In the genomic region with DNA sequence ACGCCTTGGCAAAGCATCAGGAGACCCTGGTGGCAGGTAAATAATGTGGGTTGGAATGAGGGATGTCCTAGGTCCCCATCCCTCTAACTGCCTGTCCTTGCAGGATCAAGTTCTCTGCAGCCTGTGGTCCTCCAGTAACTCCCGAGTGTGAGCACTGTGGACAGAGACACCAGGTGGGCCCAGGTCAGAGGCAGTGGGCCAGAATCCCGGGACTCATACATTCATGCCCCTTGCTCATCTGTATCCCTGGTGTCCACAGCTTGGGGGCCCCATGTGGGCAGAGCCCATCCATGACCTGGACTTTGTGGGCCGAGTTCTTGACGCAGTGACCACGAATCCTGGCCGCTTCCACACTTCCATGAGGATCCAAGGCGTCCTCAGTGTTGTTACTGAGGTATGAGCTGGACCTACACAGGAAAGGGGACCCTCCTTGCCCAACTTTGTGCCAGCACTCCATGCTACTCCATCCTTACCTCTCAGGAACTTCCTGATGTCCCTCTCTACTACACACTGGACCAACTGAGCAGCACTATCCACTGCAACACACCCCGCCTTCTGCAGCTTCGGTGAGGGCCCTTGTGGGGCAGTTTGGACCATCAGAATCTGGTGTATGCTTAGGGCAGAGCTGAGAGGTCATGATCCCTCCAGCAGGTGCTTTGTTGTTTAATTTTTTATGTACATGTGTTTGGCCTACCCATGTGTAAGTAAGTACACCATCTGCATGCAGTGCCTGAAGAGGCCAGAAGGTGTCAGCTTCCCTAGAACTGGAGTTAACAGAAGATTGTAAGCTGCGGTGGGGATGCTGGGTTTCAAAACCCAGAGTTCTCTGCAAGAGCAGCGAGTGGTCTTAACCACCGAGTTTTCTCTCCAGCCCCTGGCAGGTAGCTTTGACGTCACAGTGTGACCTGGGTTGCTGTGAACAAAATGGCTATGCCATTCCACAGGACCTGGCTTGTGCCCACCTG, we compare ENCODE assay signal across 8 mouse cellular contexts. TPM values are rescaled to one million over a fixed set of nuclear protein-coding genes. Genes with fewer than 3 reads are reported as not detected.
DNase-seq lines count a peak whose midpoint lies in the region; ATAC-seq and TF ChIP-seq lines count a peak whose summit lies in the region.
"Had no signal": no experiment of that assay in that cellular context is flagged by ENCODE, and none has a peak within 500 bp of the region (broad histone marks: within the 10 kb centered on the region; RNA-seq: fewer than 3 reads in every experiment).

No protein-coding gene starts in this region.

- no peak for TF ChIP-seq POLR2A in small intestine, adult 2 months (IDR thresholded peaks at IDR 0.05; ENCODE audit: low read depth, low read length)

- 92% methylated on average over 14 of the region's 14 CpGs for WGBS in kidney, embryonic 16.5 days
- 85% methylated on average over 12 of the region's 14 CpGs for WGBS in embryonic facial prominence, embryonic 14.5 days
- WGBS in small intestine, adult 2 months = 90% methylated on average over 14 of the region's 14 CpGs
- 89% methylated on average over 14 of the region's 14 CpGs for WGBS in hindbrain, embryonic 10.5 days

- no peaks in the 10 kb centered on the region for H3K9me3 ChIP-seq in kidney, embryonic 16.5 days (ENCODE audit: low read length)
- no peaks in the 10 kb centered on the region for H3K9me3 ChIP-seq in embryonic facial prominence, embryonic 14.5 days (ENCODE audit: control insufficient read depth, low read length)
- no peaks in the 10 kb centered on the region for H3K9me3 ChIP-seq in hindbrain, embryonic 10.5 days
- H3K9me3 ChIP-seq: embryonic facial prominence, embryonic 15.5 days had no signal

- H3K4me2 ChIP-seq in kidney, embryonic 16.5 days (replicated peaks; ENCODE audit: low read depth, low read length) = no peak overlapping the region
- H3K4me2 ChIP-seq in embryonic facial prominence, embryonic 14.5 days (ENCODE audit: low read depth, low read length) = no peak overlapping the region
- H3K4me2 ChIP-seq: embryonic facial prominence, embryonic 15.5 days had no signal

- H3K27me3 ChIP-seq in kidney, embryonic 16.5 days (ENCODE audit: insufficient read depth, low read length) = peaks cover 16% of the 10 kb centered on the region
- H3K27me3 ChIP-seq in embryonic facial prominence, embryonic 14.5 days (replicated peaks; ENCODE audit: control insufficient read depth, insufficient read depth, low read length) = peaks cover 14% of the 10 kb centered on the region
- H3K27me3 ChIP-seq in small intestine, adult 2 months (ENCODE audit: control insufficient read depth, insufficient read depth, low read length) = no peaks in the 10 kb centered on the region
- peaks cover 33% of the 10 kb centered on the region for H3K27me3 ChIP-seq in hindbrain, embryonic 10.5 days (ENCODE audit: insufficient read depth, poor library complexity, severe bottlenecking)

- peaks cover 12% of the 10 kb centered on the region for H3K4me1 ChIP-seq in kidney, embryonic 16.5 days (ENCODE audit: insufficient read depth, low read length)
- no peaks in the 10 kb centered on the region for H3K4me1 ChIP-seq in embryonic facial prominence, embryonic 14.5 days (ENCODE audit: control insufficient read depth, insufficient read depth, low read length)
- 0 out of 2 replicates have a peak, but pooled peaks cover 2% of the 10 kb centered on the region for H3K4me1 ChIP-seq in small intestine, adult 2 months (ENCODE audit: control insufficient read depth, insufficient read depth, insufficient read length, low read length)
- peaks cover 8% of the 10 kb centered on the region for H3K4me1 ChIP-seq in hindbrain, embryonic 10.5 days (replicated peaks)

- H3K9ac ChIP-seq in kidney, embryonic 16.5 days (replicated peaks; ENCODE audit: low read length) = no peak overlapping the region
- H3K9ac ChIP-seq in embryonic facial prominence, embryonic 14.5 days (ENCODE audit: low read depth, low read length) = no peak overlapping the region
- H3K9ac ChIP-seq: embryonic facial prominence, embryonic 15.5 days had no signal

- peak; percentile 32 for DNase-seq in kidney, adult 11 months
- DNase-seq in urinary bladder, postnatal 14 days (ENCODE audit: low spot score) = peak; percentile 48
- no peak for DNase-seq in urinary bladder, postnatal 4 days (ENCODE audit: low spot score in 2 of 2)
- DNase-seq in embryonic facial prominence, embryonic 14.5 days (ENCODE audit: low spot score) = peak; percentile 63
- no peak for DNase-seq in hindbrain, embryonic 10.5 days (ENCODE audit: low spot score)

- ATAC-seq in kidney, embryonic 16.5 days (ENCODE audit: low FRiP score, low TSS enrichment) = no peak
- no peak for ATAC-seq in embryonic facial prominence, embryonic 14.5 days (ENCODE audit: low read depth)

- peaks cover 55% of the 10 kb centered on the region for H3K36me3 ChIP-seq in kidney, embryonic 16.5 days (ENCODE audit: insufficient read depth, low read length)
- peaks cover 68% of the 10 kb centered on the region for H3K36me3 ChIP-seq in embryonic facial prominence, embryonic 14.5 days (ENCODE audit: control insufficient read depth, insufficient read depth, low read length)
- H3K36me3 ChIP-seq in small intestine, adult 2 months (ENCODE audit: control insufficient read depth, insufficient read depth, low read length) = peaks cover 36% of the 10 kb centered on the region
- H3K36me3 ChIP-seq in hindbrain, embryonic 10.5 days = peaks cover 79% of the 10 kb centered on the region

- TF ChIP-seq CTCF in small intestine, adult 2 months (IDR thresholded peaks at IDR 0.05; ENCODE audit: extremely low read depth, insufficient read length, insufficient replicate concordance, low read depth, low read length) = peak; percentile 9; the same call in 1 of the 2 replicates

- H3K4me3 ChIP-seq in kidney, embryonic 16.5 days (ENCODE audit: low read length) = no peak overlapping the region
- H3K4me3 ChIP-seq in embryonic facial prominence, embryonic 14.5 days (ENCODE audit: low read depth, low read length) = no peak overlapping the region
- no peak overlapping the region for H3K4me3 ChIP-seq in small intestine, adult 2 months (ENCODE audit: low read depth, low read length)
- H3K4me3 ChIP-seq in hindbrain, embryonic 10.5 days = no peak overlapping the region
- H3K4me3 ChIP-seq: embryonic facial prominence, embryonic 15.5 days had no signal

- no peak overlapping the region for H3K27ac ChIP-seq in kidney, embryonic 16.5 days (ENCODE audit: low read length)
- H3K27ac ChIP-seq in embryonic facial prominence, embryonic 14.5 days (replicated peaks; ENCODE audit: low read depth, low read length) = no peak overlapping the region
- H3K27ac ChIP-seq in small intestine, adult 2 months (ENCODE audit: insufficient read depth, low read depth, low read length) = no peak overlapping the region
- no peak overlapping the region for H3K27ac ChIP-seq in hindbrain, embryonic 10.5 days

RNA-seq across cellular contexts. Expression of a gene that starts 3.8 kb away (rescaled TPM):
- polyA plus RNA-seq in kidney, embryonic 16.5 days (2015; fragmentation: Nextera tagmentation; extraction: Ambion mirVana) = 7.9 and 8.1 TPM in 2 replicates
- 5.8 and 6.8 TPM in 2 replicates for polyA plus RNA-seq in embryonic facial prominence, embryonic 14.5 days (2014; fragmentation: Nextera tagmentation; extraction: Ambion mirVana)
- 4.2 and 8.2 TPM in 2 replicates for polyA plus RNA-seq in small intestine, adult 2 months (2012; rRNA removed)
- polyA plus RNA-seq in hindbrain, embryonic 10.5 days (2016; fragmentation: Nextera tagmentation; extraction: Ambion mirVana) = 5.6 and 6.5 TPM in 2 replicates

RNA-seq across cellular contexts. Expression of a gene that starts 9.8 kb away (rescaled TPM):
- 22.5 and 26.7 TPM in 2 replicates for polyA plus RNA-seq in kidney, embryonic 16.5 days (2015; fragmentation: Nextera tagmentation; extraction: Ambion mirVana)
- polyA plus RNA-seq in embryonic facial prominence, embryonic 14.5 days (2014; fragmentation: Nextera tagmentation; extraction: Ambion mirVana) = 19.7 and 20.1 TPM in 2 replicates
- 57.2 and 104 TPM in 2 replicates for polyA plus RNA-seq in small intestine, adult 2 months (2012; rRNA removed)
- polyA plus RNA-seq in hindbrain, embryonic 10.5 days (2016; fragmentation: Nextera tagmentation; extraction: Ambion mirVana) = 25.2 and 28.9 TPM in 2 replicates

RNA-seq across cellular contexts. Expression of a gene that starts 11.3 kb away (rescaled TPM):
- 81.5 and 82.9 TPM in 2 replicates for polyA plus RNA-seq in kidney, embryonic 16.5 days (2015; fragmentation: Nextera tagmentation; extraction: Ambion mirVana)
- polyA plus RNA-seq in embryonic facial prominence, embryonic 14.5 days (2014; fragmentation: Nextera tagmentation; extraction: Ambion mirVana) = 55.8 and 73.2 TPM in 2 replicates
- polyA plus RNA-seq in small intestine, adult 2 months (2012; rRNA removed) = 38.3 and 55.2 TPM in 2 replicates
- 57.8 and 65.9 TPM in 2 replicates for polyA plus RNA-seq in hindbrain, embryonic 10.5 days (2016; fragmentation: Nextera tagmentation; extraction: Ambion mirVana)

RNA-seq across cellular contexts. Expression of a gene that starts 25.4 kb away (rescaled TPM):
- 2.3 and 2.8 TPM in 2 replicates for polyA plus RNA-seq in kidney, embryonic 16.5 days (2015; fragmentation: Nextera tagmentation; extraction: Ambion mirVana)
- 2.0 and 2.7 TPM in 2 replicates for polyA plus RNA-seq in embryonic facial prominence, embryonic 14.5 days (2014; fragmentation: Nextera tagmentation; extraction: Ambion mirVana)
- polyA plus RNA-seq in small intestine, adult 2 months (2012; rRNA removed) = 0.30 TPM in 2 replicates
- polyA plus RNA-seq in hindbrain, embryonic 10.5 days (2016; fragmentation: Nextera tagmentation; extraction: Ambion mirVana) = 0.54 and 1.9 TPM in 2 replicates

RNA-seq across cellular contexts. Expression of a gene that starts 34.8 kb away (rescaled TPM):
- 73.5 and 78.0 TPM in 2 replicates for polyA plus RNA-seq in kidney, embryonic 16.5 days (2015; fragmentation: Nextera tagmentation; extraction: Ambion mirVana)
- polyA plus RNA-seq in embryonic facial prominence, embryonic 14.5 days (2014; fragmentation: Nextera tagmentation; extraction: Ambion mirVana) = 45.9 and 50.3 TPM in 2 replicates
- polyA plus RNA-seq in small intestine, adult 2 months (2012; rRNA removed) = 37.0 and 72.7 TPM in 2 replicates
- polyA plus RNA-seq in hindbrain, embryonic 10.5 days (2016; fragmentation: Nextera tagmentation; extraction: Ambion mirVana) = 89.9 and 94.7 TPM in 2 replicates

Comparison
In these comparisons a context has a peak if more than half of its experiments do, and no peak if none do; other contexts are left out.
1. DNase-seq: peak in kidney, adult 11 months (single experiment), urinary bladder, postnatal 14 days (single experiment) and embryonic facial prominence, embryonic 14.5 days (single experiment); none in urinary bladder, postnatal 4 days (0 of 2) and hindbrain, embryonic 10.5 days (single experiment).